Mouse (Mus musculus): ENCODE data around the gene Tnk2.

Gene Tnk2

DNA sequence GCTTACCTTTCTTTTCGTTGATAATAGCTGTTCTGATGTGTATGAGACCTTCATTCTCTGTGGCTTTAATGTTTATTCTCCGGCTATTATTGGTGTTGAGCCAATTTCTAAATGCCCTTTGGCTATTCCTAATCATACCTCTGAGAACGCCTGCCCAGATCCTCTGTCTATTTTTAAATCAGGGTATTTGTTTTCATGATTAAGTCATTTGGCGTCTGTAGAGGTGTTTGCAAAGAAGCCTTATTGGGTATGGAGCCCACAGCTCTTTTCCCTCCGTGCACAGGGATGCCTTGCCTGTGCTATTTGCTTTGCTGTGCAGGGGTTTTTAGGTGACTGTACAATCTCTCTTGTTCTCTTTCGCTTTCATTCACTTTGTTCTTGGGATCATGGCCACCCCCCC lies 69.9 kb downstream of the Tnk2 start:
- DNase-seq (ENCODE audit: low spot score), result no peak

DNA sequence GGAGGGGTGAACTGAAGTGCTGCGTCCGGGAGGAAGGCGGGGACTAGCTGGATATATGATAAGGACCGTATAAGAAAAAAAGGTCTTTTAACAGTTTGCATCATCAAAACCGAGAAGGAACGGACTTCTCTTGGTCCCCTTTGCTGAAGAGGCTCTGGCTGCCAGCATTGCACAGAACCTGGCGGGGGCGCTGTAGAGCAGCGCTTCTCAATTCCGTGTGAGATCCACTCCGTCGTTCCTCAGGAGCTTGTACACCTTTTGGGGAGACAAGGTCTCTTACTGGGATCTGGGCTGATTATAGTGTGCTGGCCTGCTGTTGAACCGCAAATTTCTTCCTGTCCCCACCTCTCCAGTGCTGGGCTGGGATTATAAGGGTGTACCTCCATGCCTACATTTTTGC lies 71.7 kb downstream of the Tnk2 start:
- no peak for DNase-seq (ENCODE audit: low spot score)

- no peak for DNase-seq (ENCODE audit: low spot score)
Observed at GRCm38 (mm10) chr16:32723163-32723562, 79.5 kb downstream of the Tnk2 start.

DNA sequence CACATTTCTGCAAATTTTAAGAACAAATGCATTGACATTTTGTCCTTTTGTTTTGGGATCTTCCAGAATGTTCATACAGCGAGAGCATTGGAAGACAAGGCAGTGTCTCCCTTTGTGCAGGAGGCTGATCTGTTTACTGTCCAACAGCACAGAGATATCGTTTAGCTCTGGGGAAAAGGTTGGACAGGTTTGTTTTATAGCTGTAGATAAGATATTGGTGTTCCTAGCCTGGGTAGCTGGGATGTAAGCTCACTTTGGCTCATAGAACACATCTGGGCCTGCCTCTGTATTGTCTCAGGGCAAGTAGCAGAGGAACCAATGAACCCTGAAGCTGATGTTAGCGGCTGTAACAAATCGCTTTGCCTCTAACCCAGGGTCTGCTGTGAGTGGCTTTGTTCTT lies 80.1 kb downstream of the Tnk2 start:
- DNase-seq (ENCODE audit: low spot score), result no peak

DNA sequence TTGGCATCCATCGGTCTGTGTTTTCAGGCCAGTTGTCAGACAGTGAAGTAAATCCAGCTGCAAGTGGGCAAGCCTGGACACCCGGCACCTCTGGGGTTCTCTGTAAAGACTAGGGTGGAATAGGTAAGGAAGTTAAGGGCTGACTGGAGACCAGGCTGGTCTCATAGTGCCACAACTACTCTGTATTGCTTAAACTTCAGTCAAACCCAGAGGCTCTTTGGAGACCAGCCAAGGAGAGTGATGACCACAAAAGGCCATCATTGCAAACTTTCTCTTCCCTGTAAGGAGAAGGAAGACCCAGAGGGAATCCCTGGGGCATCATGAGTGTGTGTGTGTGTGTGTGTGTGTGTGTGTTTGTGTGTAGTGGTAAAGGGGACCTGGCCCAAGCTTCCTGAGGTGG lies 80.6 kb downstream of the Tnk2 start:
- no peak for DNase-seq (ENCODE audit: low spot score)

- no peak for DNase-seq (ENCODE audit: low spot score)
Observed at GRCm38 (mm10) chr16:32726501-32726900, 82.8 kb downstream of the Tnk2 start.

DNA sequence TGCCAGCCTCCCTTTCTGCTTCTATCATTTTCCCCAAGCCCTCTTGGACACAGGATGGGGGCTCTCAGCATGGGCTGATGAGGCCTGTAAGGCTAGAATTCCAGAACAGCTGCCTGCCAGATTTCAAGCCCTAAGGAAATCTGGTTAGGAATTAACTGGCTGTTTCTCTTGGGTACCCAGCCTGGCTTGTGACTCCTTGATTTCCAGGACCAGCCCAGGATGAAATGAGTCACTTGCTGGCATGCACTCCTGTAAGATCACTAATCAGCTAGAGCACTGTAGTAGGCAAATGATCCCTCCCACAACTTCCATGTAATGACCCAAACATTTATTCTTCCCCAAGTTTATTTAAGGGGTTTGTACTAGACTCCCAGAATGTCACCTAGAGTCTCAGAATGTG lies 84.6 kb downstream of the Tnk2 start:
- DNase-seq (ENCODE audit: low spot score), result no peak

DNA sequence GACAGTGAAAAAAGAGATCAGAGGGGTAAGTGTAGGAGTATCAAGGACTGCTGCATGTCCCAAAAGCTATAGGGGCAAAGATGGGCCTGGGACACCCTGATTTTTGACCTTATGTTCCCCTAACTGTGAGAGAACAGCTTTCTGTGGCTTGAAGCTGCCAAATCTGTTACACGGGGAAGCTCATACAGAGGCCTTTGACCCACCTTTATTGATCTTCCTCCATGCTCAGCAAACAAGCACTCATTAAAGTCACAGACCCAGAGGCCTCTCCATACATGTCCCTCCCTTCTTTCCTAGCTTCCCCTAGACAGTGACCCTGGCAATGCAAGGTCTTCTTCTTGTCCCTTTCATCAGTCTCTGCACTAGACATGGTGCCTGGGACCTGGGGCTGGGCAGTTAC lies 85.1 kb downstream of the Tnk2 start:
- no peak for DNase-seq (ENCODE audit: low spot score)
